Mouse (Mus musculus): ENCODE data around the gene Kcnj2.

The Kcnj2 gene

DNA sequence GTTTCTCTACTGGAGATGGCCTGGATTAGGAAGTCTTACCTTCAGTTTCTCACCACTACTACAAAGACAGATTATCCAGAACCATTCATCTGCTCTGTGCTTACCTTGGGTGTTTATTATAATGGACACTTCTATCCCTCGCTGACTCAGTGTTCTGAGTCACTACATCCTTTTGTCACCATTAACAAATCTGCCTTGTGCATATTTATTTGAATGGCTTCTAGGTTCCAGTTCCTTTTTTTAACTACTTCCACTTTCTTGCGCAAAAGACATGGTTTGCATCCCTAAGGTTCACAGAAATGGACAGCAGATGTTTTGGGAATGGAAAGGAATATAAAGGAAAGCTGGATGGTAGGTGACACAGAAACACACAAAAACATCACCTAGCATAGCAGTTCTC lies 27.0 kb downstream of the Kcnj2 start:
- DNase-seq = no peak

- no peak for DNase-seq
Measured at GRCm38 (mm10) chr11:111096612-111097011, 30.6 kb downstream of the Kcnj2 start.

- DNase-seq = no peak
Measured at GRCm38 (mm10) chr11:111100131-111100530, 34.2 kb downstream of the Kcnj2 start.

- no peak for DNase-seq
Measured at GRCm38 (mm10) chr11:111100651-111101050, 34.7 kb downstream of the Kcnj2 start.

DNA sequence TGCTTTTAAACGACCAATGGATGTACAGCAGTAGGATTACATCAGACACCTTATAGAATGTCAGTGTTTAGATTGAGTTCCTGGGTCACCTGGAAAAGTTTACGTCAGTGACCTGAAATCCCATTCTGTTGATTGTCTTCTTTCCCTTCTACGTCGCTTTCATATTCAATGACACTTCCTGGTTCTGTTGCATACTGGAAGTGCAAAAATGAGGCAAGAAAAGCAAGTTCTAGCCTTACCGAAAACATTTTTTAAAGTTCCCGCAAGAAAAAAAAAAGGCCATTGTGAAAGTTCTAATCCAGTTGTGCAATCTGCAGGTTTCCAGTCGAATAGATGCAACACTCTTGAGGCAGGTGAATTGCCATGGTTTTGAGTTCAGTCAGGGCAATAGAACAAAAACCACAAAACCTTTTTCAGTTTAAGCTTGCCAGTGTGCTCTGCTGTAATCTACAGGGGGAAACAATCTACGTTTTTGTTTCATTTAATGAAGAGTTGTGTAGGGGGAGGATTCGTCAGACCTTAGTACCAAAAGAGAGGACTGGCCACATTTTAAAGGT lies 35.7 kb downstream of the Kcnj2 start:
- DNase-seq = no peak

DNA sequence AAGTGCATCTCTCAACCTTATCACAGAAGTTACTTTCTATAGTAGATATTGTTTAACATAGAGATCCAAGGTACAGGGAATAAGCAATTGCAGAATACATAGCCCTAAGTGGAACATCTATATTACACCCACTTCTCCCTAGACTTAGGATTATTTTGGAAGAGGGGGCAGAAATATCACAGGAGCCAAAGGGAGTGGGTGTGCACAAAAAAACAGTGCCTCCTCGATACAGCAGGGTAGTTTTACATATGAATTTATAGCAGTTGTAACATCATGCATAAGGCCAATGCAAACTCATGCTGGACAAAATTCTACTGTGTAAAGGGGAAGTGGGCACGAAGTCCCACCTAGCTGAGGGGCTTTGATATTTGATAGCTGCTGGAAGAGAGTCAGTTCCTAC lies 38.5 kb downstream of the Kcnj2 start:
- no peak for DNase-seq

- DNase-seq = no peak
Measured at GRCm38 (mm10) chr11:111108130-111108529, 42.2 kb downstream of the Kcnj2 start.

- no peak for DNase-seq
Measured at GRCm38 (mm10) chr11:111121514-111121913, 55.5 kb downstream of the Kcnj2 start.

GRCm38 (mm10) chr11:111123324-111123723 lies 57.4 kb downstream of the Kcnj2 start:
- no peak for DNase-seq

DNA sequence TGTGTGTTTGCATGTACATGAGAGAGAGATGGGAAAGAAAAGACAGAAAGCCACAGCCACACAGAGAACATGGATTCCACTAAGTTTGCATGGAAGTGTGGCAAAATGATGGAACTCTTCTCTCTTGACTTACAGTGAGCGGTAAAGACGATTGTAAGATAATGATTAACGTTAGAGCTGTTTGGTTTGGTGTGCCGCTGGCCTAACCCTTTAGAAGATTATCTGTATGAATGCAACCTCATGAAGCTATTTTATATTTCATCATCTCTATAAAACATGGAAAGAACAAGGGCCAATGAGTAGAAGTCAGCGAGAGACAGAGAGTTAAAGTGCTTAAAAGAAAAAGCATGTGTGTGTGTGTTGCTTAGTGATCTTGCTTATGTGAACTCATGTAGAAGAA lies 60.0 kb downstream of the Kcnj2 start:
- no peak for DNase-seq

Measured in retina, postnatal 1 day (tissue).